Mouse (Mus musculus) stomach, postnatal 0 days (tissue): ENCODE measurements around the gene Gm17387. TPM values are rescaled to one million over a fixed set of nuclear protein-coding genes. Genes with fewer than 3 reads are reported as not detected.

ENCODE experiments used
- ATAC-seq: fragments of 200-750 bp; cut with Nextera tagmentation; 2 replicates; pipeline ENCODE4 v1.8.0; 2017; ENCODE audit not compliant: low FRiP score, low TSS enrichment
- DNase-seq: peaks from one replicate; pipeline ENCODE4 v3.0.0-alpha.2; 2016; ENCODE audit warnings: low spot score
- H3K27ac ChIP-seq: fragments of 300-500 bp; sonication (generic); replicated peaks from 2 replicates; pipeline ENCODE4 v1.5.1; 2014; ENCODE audit warnings: mild to moderate bottlenecking, control low read depth
- H3K27me3 ChIP-seq: fragments of 300-500 bp; sonication (generic); 2 replicates; pipeline ENCODE4 v1.6.1; 2014; ENCODE audit warnings: low read length; ENCODE audit not compliant: control insufficient read depth, insufficient read depth
- H3K36me3 ChIP-seq: fragments of 300-500 bp; sonication (generic); 2 replicates; pipeline ENCODE4 v1.6.1; 2014; ENCODE audit warnings: low read length, mixed read lengths; ENCODE audit not compliant: control insufficient read depth, insufficient read depth
- H3K4me1 ChIP-seq: fragments of 300-500 bp; sonication (generic); replicated peaks from 2 replicates; pipeline ENCODE4 v1.6.1; 2014; ENCODE audit warnings: antibody characterized with exemption; ENCODE audit not compliant: control insufficient read depth, insufficient read depth
- H3K4me2 ChIP-seq: fragments of 300-500 bp; sonication (generic); replicated peaks from 2 replicates; pipeline ENCODE4 v1.6.1; 2014; ENCODE audit warnings: low read depth, mild to moderate bottlenecking, control low read depth, moderate library complexity
- H3K4me3 ChIP-seq: fragments of 300-500 bp; sonication (generic); 2 replicates; pipeline ENCODE4 v1.5.1; 2014; ENCODE audit warnings: low read depth, low read length, control low read depth
- H3K9ac ChIP-seq: fragments of 300-500 bp; sonication (generic); 2 replicates; pipeline ENCODE4 v1.6.1; 2014; ENCODE audit warnings: mild to moderate bottlenecking, low read length, control low read depth, mixed read lengths
- H3K9me3 ChIP-seq: fragments of 300-500 bp; sonication (generic); 2 replicates; pipeline ENCODE4 v1.6.1; 2016; ENCODE audit warnings: low read length; ENCODE audit not compliant: control insufficient read depth
- CTCF ChIP-seq: IDR thresholded peaks from 2 replicates; pipeline ENCODE4 v1.5.1; 2016; ENCODE audit warnings: antibody characterized with exemption, low read depth, mild to moderate bottlenecking, moderate library complexity
- EP300 ChIP-seq: optimal IDR thresholded peaks from 2 replicates; pipeline ENCODE3; 2016; ENCODE audit warnings: antibody characterized with exemption
- WGBS: fragments of 180-500 bp; shearing (Covaris S2); extraction: QIAGEN DNeasy Blood & Tissue Kit; methylation state at CpG from one replicate; pipeline ENCODE4 v1.1.7; 2014; 5-methylcytosine and 5-hydroxymethylcytosine counted together
- polyA plus RNA-seq: library from polyadenylated mRNA; unstranded; fragments of >200 nt; fragmentation: Nextera tagmentation; extraction: Ambion mirVana; gene quantifications from 2 replicates; pipeline ENCODE4 v1.2.1, GENCODE M21; 2015

The Gm17387 gene
- polyA plus RNA-seq, 1 experiment from 2014 or later, result not detected

DNA sequence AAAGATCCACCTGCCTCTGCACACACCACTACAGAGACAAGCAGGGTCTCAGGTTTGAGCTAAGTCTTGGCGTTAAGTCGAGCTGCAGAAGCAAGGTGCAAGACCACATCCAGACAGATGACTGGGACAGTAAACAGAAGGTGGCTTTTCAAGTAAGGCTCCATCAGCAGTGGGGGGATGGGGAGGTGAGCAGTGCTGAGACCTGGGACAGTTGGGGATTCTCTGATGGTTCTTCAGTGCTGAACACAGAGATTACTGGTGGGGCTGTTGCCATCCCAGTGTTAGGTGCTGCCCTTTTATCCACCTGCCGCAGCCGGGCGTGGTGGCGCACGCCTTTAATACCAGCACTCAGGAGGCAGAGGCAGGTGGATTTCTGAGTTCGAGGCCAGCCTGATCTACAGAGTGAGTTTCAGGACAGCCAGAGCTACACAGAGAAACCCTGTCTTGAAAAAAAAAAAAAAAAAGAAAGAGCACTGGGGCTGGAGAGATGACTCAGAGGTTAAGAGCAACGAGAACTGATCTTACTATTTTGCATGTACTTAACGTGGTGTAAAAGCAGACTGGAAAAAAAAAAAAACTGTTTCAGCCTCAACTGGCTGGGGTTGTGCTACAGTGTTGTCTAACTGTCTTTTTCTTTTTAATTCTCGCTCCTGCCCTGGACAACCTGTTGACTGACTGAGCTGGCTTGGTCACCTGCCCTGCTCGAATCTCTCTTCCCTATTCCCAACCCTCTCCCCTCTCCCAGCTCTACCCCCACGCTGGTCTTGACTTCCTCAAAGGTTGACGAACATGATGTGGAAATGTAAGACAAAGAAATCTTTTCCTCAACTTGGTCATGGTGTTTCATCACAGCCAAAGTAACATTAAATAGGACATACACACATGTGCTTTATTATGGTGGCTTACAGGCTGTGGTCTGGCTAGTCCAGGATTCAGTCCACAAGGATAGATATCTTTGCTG, 7.2 kb upstream of the Gm17387 start:
- Histone ChIP-seq H3K4me3 (no peak overlapping the region), H3K27ac (no peak overlapping the region), H3K4me2 (no peak overlapping the region), H3K4me1 (no peaks in the 10 kb centered on the region), H3K9me3 (no peaks in the 10 kb centered on the region), H3K9ac (no peak overlapping the region), H3K27me3 (no peaks in the 10 kb centered on the region), H3K36me3 (no peaks in the 10 kb centered on the region)
- 77% methylated on average over 14 of the region's 14 CpGs for WGBS
- no peak for TF ChIP-seq CTCF
- no peak for TF ChIP-seq EP300
- DNase-seq, result no peak
- no peak for ATAC-seq

- H3K36me3 ChIP-seq, result no peaks in the 10 kb centered on the region
- 58% methylated on average over 6 of the region's 6 CpGs for WGBS
- no peak for DNase-seq
- H3K9ac ChIP-seq, result no peak overlapping the region
- no peak overlapping the region for H3K4me3 ChIP-seq
- ATAC-seq, result peak; percentile 40; the same call in 1 of the 2 replicates
- no peak overlapping the region for H3K4me2 ChIP-seq
- TF ChIP-seq CTCF, result no peak
- TF ChIP-seq EP300, result no peak
- H3K4me1 ChIP-seq, result no peaks in the 10 kb centered on the region
- H3K27me3 ChIP-seq, result no peaks in the 10 kb centered on the region
- peak overlapping the region; percentile 31; the same call in 1 of the 2 replicates for H3K27ac ChIP-seq
- no peaks in the 10 kb centered on the region for H3K9me3 ChIP-seq
Measured at GRCm38 (mm10) chr7:141024865-141025838, 3.8 kb upstream of the Gm17387 start.

GRCm38 (mm10) chr7:141026097-141026739, 2.7 kb upstream of the Gm17387 start:
- ATAC-seq, result no peak
- WGBS, result 35% methylated on average over 6 of the region's 6 CpGs
- no peaks in the 10 kb centered on the region for H3K27me3 ChIP-seq
- DNase-seq, result no peak
- no peaks in the 10 kb centered on the region for H3K4me1 ChIP-seq
- no peaks in the 10 kb centered on the region for H3K9me3 ChIP-seq
- no peak for TF ChIP-seq EP300
- TF ChIP-seq CTCF, result no peak
- no peak overlapping the region for H3K4me3 ChIP-seq
- H3K27ac ChIP-seq, result peak overlapping the region; percentile 82
- no peak overlapping the region for H3K9ac ChIP-seq
- no peak overlapping the region for H3K4me2 ChIP-seq
- H3K36me3 ChIP-seq, result no peaks in the 10 kb centered on the region

DNA sequence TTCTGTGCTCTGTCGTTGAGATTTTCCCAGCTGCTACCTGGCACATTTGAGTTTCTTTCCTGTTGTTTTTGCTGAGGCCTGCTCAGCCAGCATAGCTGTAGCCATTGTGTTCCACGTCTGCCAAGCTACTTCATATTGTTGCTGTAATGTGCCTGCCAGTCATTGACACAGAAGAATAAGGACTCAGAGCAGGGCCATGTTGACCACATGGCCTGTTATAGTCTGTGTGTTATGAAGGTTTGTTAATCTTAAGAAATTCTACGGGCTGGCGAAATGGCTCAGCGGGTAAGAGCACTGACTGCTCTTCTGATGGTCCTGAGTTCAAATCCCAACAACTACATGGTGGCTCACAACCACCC, 2.2 kb upstream of the Gm17387 start:
- Histone ChIP-seq H3K9me3 (no peaks in the 10 kb centered on the region), H3K9ac (no peak overlapping the region), H3K27ac (peak overlapping the region; percentile 82), H3K36me3 (no peaks in the 10 kb centered on the region), H3K4me2 (no peak overlapping the region), H3K4me3 (no peak overlapping the region), H3K27me3 (no peaks in the 10 kb centered on the region), H3K4me1 (no peaks in the 10 kb centered on the region)
- no peak for ATAC-seq
- DNase-seq, result no peak
- 65% methylated on average over 5 of the region's 5 CpGs for WGBS
- TF ChIP-seq EP300 (no peak), CTCF (no peak)

- no peak overlapping the region for H3K27ac ChIP-seq
- ATAC-seq, result no peak
- H3K27me3 ChIP-seq, result no peaks in the 10 kb centered on the region
- H3K4me3 ChIP-seq, result no peak overlapping the region
- no peak for TF ChIP-seq EP300
- TF ChIP-seq CTCF, result no peak
- no peak overlapping the region for H3K9ac ChIP-seq
- H3K4me2 ChIP-seq, result no peak overlapping the region
- H3K9me3 ChIP-seq, result no peaks in the 10 kb centered on the region
- H3K36me3 ChIP-seq, result no peaks in the 10 kb centered on the region
- DNase-seq, result no peak
- WGBS, result 70% methylated on average over 3 of the region's 3 CpGs
- H3K4me1 ChIP-seq, result no peaks in the 10 kb centered on the region
Measured at GRCm38 (mm10) chr7:141030390-141030789, 1.5 kb downstream of the Gm17387 start.
